Mouse (Mus musculus) bone marrow macrophage, adult 2 months (primary cell): Measurements from ENCODE around the gene Ampd3.

Experiments used
- CTCF ChIP-seq: IDR thresholded peaks from 2 replicates; pipeline ENCODE4 v1.5.1; 2012; ENCODE audit warnings: low read depth, mild to moderate bottlenecking, low read length, moderate library complexity
- POLR2A ChIP-seq: IDR thresholded peaks from 2 replicates; pipeline ENCODE4 v1.6.1; 2012; ENCODE audit warnings: mild to moderate bottlenecking, low read depth, low read length, borderline replicate concordance

- TF ChIP-seq CTCF (no peak), POLR2A (no peak)
Measured at GRCm38 (mm10) chr7:110810995-110811394, 43.0 kb downstream of the Ampd3 start.
